Mouse (Mus musculus): ENCODE results near the gene Procr. TPM values are rescaled to one million over a fixed set of nuclear protein-coding genes. Genes with fewer than 3 reads are reported as not detected.

Gene Procr
- total RNA-seq, 1 experiment, result 8.0 TPM

- no peak overlapping the region for H3K4me3 ChIP-seq (ENCODE audit: insufficient read depth in 1 of 2, low read depth in 1 of 2, low read length in 2 of 2, poor library complexity in 1 of 2, severe bottlenecking in 1 of 2)
- H3K9me3 ChIP-seq (ENCODE audit: control insufficient read depth, insufficient read depth, low read depth, low read length), result no peaks in the 10 kb centered on the region
- in situ Hi-C loops (cut with MboI; ENCODE audit: low sequenced_read_pairs in 2 of 2, unreplicated experiment in 2 of 2), result no loop called here
- no peak overlapping the region for H3K9ac ChIP-seq (ENCODE audit: insufficient read depth, low read depth, low read length, poor library complexity, severe bottlenecking)
- TF ChIP-seq ZNF384 (IDR thresholded peaks at IDR 0.05; ENCODE audit: low read depth, low read length), result no peak
- no peak for TF ChIP-seq CHD2 (IDR thresholded peaks at IDR 0.05; ENCODE audit: low read depth, low read length)
- no peak for TF ChIP-seq MAFK (IDR thresholded peaks at IDR 0.05; ENCODE audit: insufficient read depth, low read depth, low read length)
- no peak for TF ChIP-seq HCFC1 (IDR thresholded peaks at IDR 0.05; ENCODE audit: borderline replicate concordance, insufficient read depth, low read length)
- no peak for TF ChIP-seq ZC3H11A (IDR thresholded peaks at IDR 0.05; ENCODE audit: borderline replicate concordance, low read depth, low read length)
- no peak for DNase-seq (ENCODE audit: low read depth, low spot score)
- H3K27ac ChIP-seq (ENCODE audit: insufficient read depth, low read depth, low read length, poor library complexity, severe bottlenecking), result no peak overlapping the region
- H3K36me3 ChIP-seq (ENCODE audit: control insufficient read depth, insufficient read depth, low read length, poor library complexity, severe bottlenecking), result no peaks in the 10 kb centered on the region
- H3K4me1 ChIP-seq (ENCODE audit: control insufficient read depth in 2 of 2, insufficient read depth in 2 of 2, low read length in 2 of 2, poor library complexity in 1 of 2), result peaks cover 0 to 2% of the 10 kb centered on the region in 2 experiments; a peak in 1 of 4 replicates
Measured at GRCm38 (mm10) chr2:155749394-155749793, 1.5 kb upstream of the Procr start.

GRCm38 (mm10) chr2:155755746-155756145 is 4.8 kb downstream of the Procr start:
- Histone ChIP-seq H3K9ac (ENCODE audit: insufficient read depth, low read depth, low read length, poor library complexity, severe bottlenecking) (no peak overlapping the region), H3K4me3 (ENCODE audit: insufficient read depth in 1 of 2, low read depth in 1 of 2, low read length in 2 of 2, poor library complexity in 1 of 2, severe bottlenecking in 1 of 2) (no peak overlapping the region), H3K9me3 (ENCODE audit: control insufficient read depth, insufficient read depth, low read depth, low read length) (no peaks in the 10 kb centered on the region), H3K4me1 (ENCODE audit: control insufficient read depth in 2 of 2, insufficient read depth in 2 of 2, low read length in 2 of 2, poor library complexity in 1 of 2) (peaks cover 0 to 2% of the 10 kb centered on the region in 2 experiments; a peak in 1 of 4 replicates), H3K27ac (ENCODE audit: insufficient read depth, low read depth, low read length, poor library complexity, severe bottlenecking) (no peak overlapping the region), H3K36me3 (ENCODE audit: control insufficient read depth, insufficient read depth, low read length, poor library complexity, severe bottlenecking) (no peaks in the 10 kb centered on the region)
- in situ Hi-C loops (cut with MboI; ENCODE audit: low sequenced_read_pairs in 2 of 2, unreplicated experiment in 2 of 2), result loop anchor here in 1 of 2 experiments (10.0 kb wide), 1 partner anchor 241 kb away; the partner anchor contains the start of genes Acss2 and Ggt7
- DNase-seq (ENCODE audit: low read depth, low spot score), result peak; percentile 69
- no peak for TF ChIP-seq CHD2 (IDR thresholded peaks at IDR 0.05; ENCODE audit: low read depth, low read length)
- no peak for TF ChIP-seq MAFK (IDR thresholded peaks at IDR 0.05; ENCODE audit: insufficient read depth, low read depth, low read length)
- no peak for TF ChIP-seq ZC3H11A (IDR thresholded peaks at IDR 0.05; ENCODE audit: borderline replicate concordance, low read depth, low read length)
- no peak for TF ChIP-seq HCFC1 (IDR thresholded peaks at IDR 0.05; ENCODE audit: borderline replicate concordance, insufficient read depth, low read length)
- peak; percentile 62 for TF ChIP-seq ZNF384 (IDR thresholded peaks at IDR 0.05; ENCODE audit: low read depth, low read length)

- Histone ChIP-seq H3K4me1 (ENCODE audit: control insufficient read depth in 2 of 2, insufficient read depth in 2 of 2, low read length in 2 of 2, poor library complexity in 1 of 2) (no peaks in the 10 kb centered on the region), H3K4me3 (ENCODE audit: insufficient read depth in 1 of 2, low read depth in 1 of 2, low read length in 2 of 2, poor library complexity in 1 of 2, severe bottlenecking in 1 of 2) (no peak overlapping the region), H3K27ac (ENCODE audit: insufficient read depth, low read depth, low read length, poor library complexity, severe bottlenecking) (no peak overlapping the region), H3K9ac (ENCODE audit: insufficient read depth, low read depth, low read length, poor library complexity, severe bottlenecking) (no peak overlapping the region), H3K36me3 (ENCODE audit: control insufficient read depth, insufficient read depth, low read length, poor library complexity, severe bottlenecking) (no peaks in the 10 kb centered on the region), H3K9me3 (ENCODE audit: control insufficient read depth, insufficient read depth, low read depth, low read length) (no peaks in the 10 kb centered on the region)
- DNase-seq (ENCODE audit: low read depth, low spot score), result no peak
- TF ChIP-seq MAFK (IDR thresholded peaks at IDR 0.05; ENCODE audit: insufficient read depth, low read depth, low read length), result no peak
- TF ChIP-seq HCFC1 (IDR thresholded peaks at IDR 0.05; ENCODE audit: borderline replicate concordance, insufficient read depth, low read length), result no peak
- no peak for TF ChIP-seq ZNF384 (IDR thresholded peaks at IDR 0.05; ENCODE audit: low read depth, low read length)
- no peak for TF ChIP-seq CHD2 (IDR thresholded peaks at IDR 0.05; ENCODE audit: low read depth, low read length)
- no peak for TF ChIP-seq ZC3H11A (IDR thresholded peaks at IDR 0.05; ENCODE audit: borderline replicate concordance, low read depth, low read length)
- in situ Hi-C loops (cut with MboI; ENCODE audit: low sequenced_read_pairs in 2 of 2, unreplicated experiment in 2 of 2), result loop anchor here in 1 of 2 experiments (10.0 kb wide), 1 partner anchor 242 kb away; the partner anchor contains the start of genes Acss2 and Ggt7
Measured at GRCm38 (mm10) chr2:155756855-155757566, 6.1 kb downstream of the Procr start.

GRCm38 (mm10) chr2:155764679-155765418 is 13.9 kb downstream of the Procr start:
- H3K36me3 ChIP-seq (ENCODE audit: control insufficient read depth, insufficient read depth, low read length, poor library complexity, severe bottlenecking), result no peaks in the 10 kb centered on the region
- peak; percentile 63 for DNase-seq (ENCODE audit: low read depth, low spot score)
- H3K9me3 ChIP-seq (ENCODE audit: control insufficient read depth, insufficient read depth, low read depth, low read length), result no peaks in the 10 kb centered on the region
- no peak for TF ChIP-seq ZNF384 (IDR thresholded peaks at IDR 0.05; ENCODE audit: low read depth, low read length)
- peak; percentile 80 for TF ChIP-seq ZC3H11A (IDR thresholded peaks at IDR 0.05; ENCODE audit: borderline replicate concordance, low read depth, low read length)
- no peak overlapping the region for H3K27ac ChIP-seq (ENCODE audit: insufficient read depth, low read depth, low read length, poor library complexity, severe bottlenecking)
- peaks cover 0 to 2% of the 10 kb centered on the region in 2 experiments; a peak in 1 of 4 replicates for H3K4me1 ChIP-seq (ENCODE audit: control insufficient read depth in 2 of 2, insufficient read depth in 2 of 2, low read length in 2 of 2, poor library complexity in 1 of 2)
- no peak overlapping the region for H3K4me3 ChIP-seq (ENCODE audit: insufficient read depth in 1 of 2, low read depth in 1 of 2, low read length in 2 of 2, poor library complexity in 1 of 2, severe bottlenecking in 1 of 2)
- in situ Hi-C loops (cut with MboI; ENCODE audit: low sequenced_read_pairs in 2 of 2, unreplicated experiment in 2 of 2), result loop anchor here in 1 of 2 experiments (10.0 kb wide), 1 partner anchor 280 kb away; no protein-coding TSS in a partner anchor
- no peak overlapping the region for H3K9ac ChIP-seq (ENCODE audit: insufficient read depth, low read depth, low read length, poor library complexity, severe bottlenecking)
